Mouse (Mus musculus): ENCODE data around the gene Taz. TPM values are rescaled to one million over a fixed set of nuclear protein-coding genes. Genes with fewer than 3 reads are reported as not detected.
A peak's percentile ranks its signal among the peaks of the same experiment; 100 is the strongest.

Taz gene
- 78.4 and 79.0 TPM in 2 replicates for polyA plus RNA-seq (2015; fragmentation: Nextera tagmentation; extraction: Ambion mirVana)

DNA sequence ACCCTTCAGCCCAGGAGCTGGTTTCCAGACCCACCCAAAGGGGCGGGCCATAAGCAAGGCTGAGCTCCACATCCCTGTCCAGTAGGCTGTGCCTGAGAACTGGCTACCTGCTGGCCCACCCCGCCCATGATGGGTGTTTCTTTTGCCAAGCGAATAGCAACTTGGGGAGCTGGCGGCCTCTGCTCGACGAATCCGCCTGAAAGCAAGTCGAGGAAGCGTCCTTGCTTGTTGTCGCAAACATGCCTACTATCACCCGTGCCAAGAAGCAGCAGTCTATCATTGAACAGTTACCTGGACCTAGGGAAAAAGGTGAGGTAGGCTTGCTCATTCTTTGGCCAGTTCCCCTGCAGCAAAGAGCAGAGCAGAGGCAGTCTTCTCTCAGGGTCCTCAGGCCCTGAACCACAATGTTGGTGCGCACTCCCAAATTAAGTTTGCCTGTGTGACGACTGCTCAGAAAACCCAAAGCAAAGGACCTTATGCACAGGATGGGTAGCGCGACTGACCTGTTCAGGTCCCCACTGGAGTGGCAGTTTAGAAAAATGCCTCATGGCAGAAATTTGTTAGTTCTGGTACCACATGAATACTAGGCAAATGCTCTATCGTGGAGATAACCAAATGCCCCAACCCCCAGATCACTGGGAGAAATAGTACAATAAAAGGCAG lies at the start of gene Taz, which contains the start of gene Dnase1l1:
Gene Taz, plus strand, starts transcription at position 181 of the 663 bp plus-strand sequence.
Gene Dnase1l1, minus strand, starts transcription at position 606 of the 663 bp plus-strand sequence.
- Histone ChIP-seq H3K27me3 (replicated peaks; ENCODE audit: control insufficient read depth, insufficient read depth, low read length) (no peaks in the 10 kb centered on the region), H3K9ac (ENCODE audit: low read depth, low read length) (peak within 1 kb of the TSS; percentile 75), H3K9me3 (ENCODE audit: control insufficient read depth, low read length) (no peaks in the 10 kb centered on the region), H3K27ac (ENCODE audit: low read depth, low read length) (peak within 1 kb of the TSS; percentile 83), H3K36me3 (ENCODE audit: control insufficient read depth, insufficient read depth, low read length) (no peaks in the 10 kb centered on the region), H3K4me2 (ENCODE audit: low read length) (peak within 1 kb of the TSS; percentile 74), H3K4me1 (ENCODE audit: control insufficient read depth, insufficient read depth, low read depth, low read length) (peaks cover 3% of the 10 kb centered on the region), H3K4me3 (ENCODE audit: low read length) (peak within 1 kb of the TSS; percentile 56)
- peak; percentile 79 for ATAC-seq
- 20% methylated on average over 16 of the region's 16 CpGs for WGBS

GRCm38 (mm10) chrX:74233196-74233595 lies 48.5 kb upstream of the Taz start:
- H3K9ac ChIP-seq (ENCODE audit: low read depth, low read length), result no peak overlapping the region
- no peak overlapping the region for H3K4me3 ChIP-seq (ENCODE audit: low read length)
- H3K27me3 ChIP-seq (replicated peaks; ENCODE audit: control insufficient read depth, insufficient read depth, low read length), result no peaks in the 10 kb centered on the region
- H3K4me1 ChIP-seq (ENCODE audit: control insufficient read depth, insufficient read depth, low read depth, low read length), result no peaks in the 10 kb centered on the region
- H3K27ac ChIP-seq (ENCODE audit: low read depth, low read length), result no peak overlapping the region
- H3K36me3 ChIP-seq (ENCODE audit: control insufficient read depth, insufficient read depth, low read length), result peaks cover 45% of the 10 kb centered on the region
- no peaks in the 10 kb centered on the region for H3K9me3 ChIP-seq (ENCODE audit: control insufficient read depth, low read length)
- H3K4me2 ChIP-seq (ENCODE audit: low read length), result no peak overlapping the region
- ATAC-seq, result no peak
- WGBS, result 93% methylated on average over 5 of the region's 5 CpGs

DNA sequence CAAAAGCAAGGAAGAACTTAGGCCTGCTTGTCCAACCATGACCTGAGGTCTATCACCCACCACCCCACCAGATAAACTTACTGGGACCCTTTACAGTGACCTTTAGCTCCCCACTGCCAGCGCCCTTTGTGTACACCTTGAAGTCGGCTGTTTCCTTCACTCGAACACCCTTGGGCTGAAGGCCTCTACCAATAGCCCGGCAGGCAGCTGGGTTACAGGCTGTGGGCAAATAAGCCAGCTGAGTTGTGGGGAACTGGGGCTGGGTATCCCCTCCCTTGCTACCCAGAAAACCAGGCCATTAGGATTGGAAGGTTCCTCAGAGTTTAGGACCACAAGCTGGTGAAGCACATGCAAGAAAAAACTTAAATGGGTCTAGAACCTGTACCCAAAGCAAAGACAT lies 41.4 kb upstream of the Taz start:
- WGBS, result 92% methylated on average over 4 of the region's 4 CpGs
- H3K36me3 ChIP-seq (ENCODE audit: control insufficient read depth, insufficient read depth, low read length), result peaks cover 37% of the 10 kb centered on the region
- no peak overlapping the region for H3K4me3 ChIP-seq (ENCODE audit: low read length)
- H3K9ac ChIP-seq (ENCODE audit: low read depth, low read length), result no peak overlapping the region
- H3K27me3 ChIP-seq (replicated peaks; ENCODE audit: control insufficient read depth, insufficient read depth, low read length), result no peaks in the 10 kb centered on the region
- H3K27ac ChIP-seq (ENCODE audit: low read depth, low read length), result no peak overlapping the region
- H3K4me2 ChIP-seq (ENCODE audit: low read length), result no peak overlapping the region
- H3K9me3 ChIP-seq (ENCODE audit: control insufficient read depth, low read length), result no peaks in the 10 kb centered on the region
- peaks cover 11% of the 10 kb centered on the region for H3K4me1 ChIP-seq (ENCODE audit: control insufficient read depth, insufficient read depth, low read depth, low read length)
- ATAC-seq, result no peak

GRCm38 (mm10) chrX:74243396-74243795 lies 38.3 kb upstream of the Taz start:
- 76% methylated on average over 2 of the region's 2 CpGs for WGBS
- no peaks in the 10 kb centered on the region for H3K27me3 ChIP-seq (replicated peaks; ENCODE audit: control insufficient read depth, insufficient read depth, low read length)
- no peaks in the 10 kb centered on the region for H3K9me3 ChIP-seq (ENCODE audit: control insufficient read depth, low read length)
- peaks cover 20% of the 10 kb centered on the region for H3K36me3 ChIP-seq (ENCODE audit: control insufficient read depth, insufficient read depth, low read length)
- no peak overlapping the region for H3K27ac ChIP-seq (ENCODE audit: low read depth, low read length)
- no peak overlapping the region for H3K9ac ChIP-seq (ENCODE audit: low read depth, low read length)
- peaks cover 11% of the 10 kb centered on the region for H3K4me1 ChIP-seq (ENCODE audit: control insufficient read depth, insufficient read depth, low read depth, low read length)
- peak overlapping the region; percentile 49 for H3K4me2 ChIP-seq (ENCODE audit: low read length)
- no peak for ATAC-seq
- peak overlapping the region; percentile 58; the same call in 1 of the 2 replicates for H3K4me3 ChIP-seq (ENCODE audit: low read length)

DNA sequence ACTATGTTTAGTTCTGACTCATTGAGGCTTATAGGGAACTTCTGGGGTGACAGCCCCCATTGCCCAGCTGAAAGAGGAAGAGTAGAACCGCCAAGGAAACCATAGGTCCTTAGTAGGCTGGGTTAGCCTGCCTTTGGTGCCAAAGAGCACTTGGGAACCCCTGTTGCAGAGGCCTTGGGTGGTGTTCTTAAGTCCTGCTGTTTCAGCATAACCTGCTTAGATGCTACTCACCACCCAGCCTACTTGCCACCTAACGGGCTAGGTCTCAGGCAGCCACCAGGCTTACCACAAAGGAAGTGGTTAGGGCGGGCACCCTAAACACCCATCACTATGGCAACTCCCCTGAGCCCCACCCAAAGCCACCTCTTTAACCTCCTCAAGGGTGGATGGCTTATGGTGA lies 37.9 kb upstream of the Taz start:
- H3K27ac ChIP-seq (ENCODE audit: low read depth, low read length), result no peak overlapping the region
- no peak overlapping the region for H3K9ac ChIP-seq (ENCODE audit: low read depth, low read length)

GRCm38 (mm10) chrX:74244614-74245083 lies 37.1 kb upstream of the Taz start:
- H3K27me3 ChIP-seq (replicated peaks; ENCODE audit: control insufficient read depth, insufficient read depth, low read length), result no peaks in the 10 kb centered on the region
- WGBS, result 38% methylated on average over 3 of the region's 3 CpGs

More for the DNA sequence above, 37.9 kb upstream of the Taz start:
- WGBS, result 70% methylated on average over 3 of the region's 3 CpGs
- Histone ChIP-seq H3K9me3 (ENCODE audit: control insufficient read depth, low read length) (no peaks in the 10 kb centered on the region), H3K4me3 (ENCODE audit: low read length) (peak overlapping the region; percentile 58), H3K4me2 (ENCODE audit: low read length) (peak overlapping the region; percentile 49), H3K27me3 (replicated peaks; ENCODE audit: control insufficient read depth, insufficient read depth, low read length) (no peaks in the 10 kb centered on the region), H3K36me3 (ENCODE audit: control insufficient read depth, insufficient read depth, low read length) (peaks cover 20% of the 10 kb centered on the region), H3K4me1 (ENCODE audit: control insufficient read depth, insufficient read depth, low read depth, low read length) (peaks cover 11% of the 10 kb centered on the region)
- ATAC-seq, result no peak

GRCm38 (mm10) chrX:74245107-74245506 lies 36.6 kb upstream of the Taz start:
- Histone ChIP-seq H3K4me2 (ENCODE audit: low read length) (peak overlapping the region; percentile 49), H3K27ac (ENCODE audit: low read depth, low read length) (peak overlapping the region; percentile 1; the same call in 1 of the 2 replicates), H3K36me3 (ENCODE audit: control insufficient read depth, insufficient read depth, low read length) (peaks cover 14% of the 10 kb centered on the region), H3K9ac (ENCODE audit: low read depth, low read length) (peak overlapping the region; percentile 74), H3K9me3 (ENCODE audit: control insufficient read depth, low read length) (no peaks in the 10 kb centered on the region), H3K4me3 (ENCODE audit: low read length) (peak overlapping the region; percentile 58), H3K4me1 (ENCODE audit: control insufficient read depth, insufficient read depth, low read depth, low read length) (peaks cover 11% of the 10 kb centered on the region), H3K27me3 (replicated peaks; ENCODE audit: control insufficient read depth, insufficient read depth, low read length) (no peaks in the 10 kb centered on the region)
- ATAC-seq, result no peak
- 23% methylated on average over 1 of the region's 1 CpGs for WGBS

More at GRCm38 (mm10) chrX:74244614-74245083, 37.1 kb upstream of the Taz start:
- ATAC-seq, result peak; percentile 50
- peaks cover 16% of the 10 kb centered on the region for H3K36me3 ChIP-seq (ENCODE audit: control insufficient read depth, insufficient read depth, low read length)
- H3K9ac ChIP-seq (ENCODE audit: low read depth, low read length), result peak overlapping the region; percentile 74; the same call in 1 of the 2 replicates
- peak overlapping the region; percentile 58 for H3K4me3 ChIP-seq (ENCODE audit: low read length)
- H3K4me1 ChIP-seq (ENCODE audit: control insufficient read depth, insufficient read depth, low read depth, low read length), result peaks cover 11% of the 10 kb centered on the region
- peak overlapping the region; percentile 40; the same call in 1 of the 2 replicates for H3K27ac ChIP-seq (ENCODE audit: low read depth, low read length)
- peak overlapping the region; percentile 49 for H3K4me2 ChIP-seq (ENCODE audit: low read length)
- H3K9me3 ChIP-seq (ENCODE audit: control insufficient read depth, low read length), result no peaks in the 10 kb centered on the region

- Histone ChIP-seq H3K9ac (ENCODE audit: low read depth, low read length) (peak overlapping the region; percentile 74), H3K4me1 (ENCODE audit: control insufficient read depth, insufficient read depth, low read depth, low read length) (peaks cover 11% of the 10 kb centered on the region), H3K36me3 (ENCODE audit: control insufficient read depth, insufficient read depth, low read length) (peaks cover 9% of the 10 kb centered on the region), H3K9me3 (ENCODE audit: control insufficient read depth, low read length) (no peaks in the 10 kb centered on the region), H3K27me3 (replicated peaks; ENCODE audit: control insufficient read depth, insufficient read depth, low read length) (no peaks in the 10 kb centered on the region), H3K4me2 (ENCODE audit: low read length) (peak overlapping the region; percentile 49), H3K27ac (ENCODE audit: low read depth, low read length) (peak overlapping the region; percentile 83), H3K4me3 (ENCODE audit: low read length) (peak overlapping the region; percentile 58)
- ATAC-seq, result peak; percentile 45
- WGBS, result 23% methylated on average over 21 of the region's 21 CpGs
Observed at GRCm38 (mm10) chrX:74245687-74246086, 36.0 kb upstream of the Taz start.

DNA sequence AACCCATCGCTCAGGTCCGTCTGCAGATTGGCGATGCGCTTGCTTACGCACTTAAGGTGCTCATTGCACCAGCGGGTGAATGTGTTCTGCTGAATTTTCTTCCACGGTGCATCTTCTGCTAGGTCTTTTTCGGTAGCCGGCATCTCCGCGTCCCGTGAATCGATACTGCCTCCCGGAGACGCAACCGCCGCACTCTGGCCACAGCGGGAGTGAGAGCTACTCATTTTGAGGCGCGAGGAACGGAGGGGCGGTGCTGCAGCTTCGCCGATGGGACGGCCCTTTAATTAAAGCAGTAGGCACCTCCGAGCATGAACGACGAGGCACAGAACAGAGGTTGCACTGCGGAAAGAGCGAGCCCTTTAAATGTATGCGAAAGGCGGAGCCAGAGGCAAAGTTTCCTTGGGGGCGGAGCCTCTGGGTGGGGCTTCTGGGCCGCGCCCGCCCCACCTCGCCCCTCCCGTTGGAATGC lies 35.5 kb upstream of the Taz start:
- 15% methylated on average over 35 of the region's 38 CpGs for WGBS
- peak overlapping the region; percentile 57 for H3K4me2 ChIP-seq (ENCODE audit: low read length)
- peak; percentile 91 for ATAC-seq

More for the DNA sequence above, 35.5 kb upstream of the Taz start:
- H3K9me3 ChIP-seq (ENCODE audit: control insufficient read depth, low read length), result no peaks in the 10 kb centered on the region
- peaks cover 6% of the 10 kb centered on the region; the same call in 1 of the 2 replicates for H3K36me3 ChIP-seq (ENCODE audit: control insufficient read depth, insufficient read depth, low read length)
- H3K27me3 ChIP-seq (replicated peaks; ENCODE audit: control insufficient read depth, insufficient read depth, low read length), result no peaks in the 10 kb centered on the region
- H3K4me3 ChIP-seq (ENCODE audit: low read length), result peak overlapping the region; percentile 58
- H3K4me1 ChIP-seq (ENCODE audit: control insufficient read depth, insufficient read depth, low read depth, low read length), result peaks cover 11% of the 10 kb centered on the region
- H3K9ac ChIP-seq (ENCODE audit: low read depth, low read length), result peak overlapping the region; percentile 74
- H3K27ac ChIP-seq (ENCODE audit: low read depth, low read length), result peak overlapping the region; percentile 83
